Mouse (Mus musculus): ENCODE data around the gene Cycs. TPM values are rescaled to one million over a fixed set of nuclear protein-coding genes. Genes with fewer than 3 reads are reported as not detected.

The Cycs gene
- polyA plus RNA-seq, 1 experiment from 2014 or later, result 54.7 TPM

- Histone ChIP-seq H3K27ac (ENCODE audit: low read length) (no peak overlapping the region), H3K9me3 (ENCODE audit: control insufficient read depth, low read depth, low read length) (no peaks in the 10 kb centered on the region), H3K27me3 (ENCODE audit: control insufficient read depth, insufficient read depth, low read length) (no peaks in the 10 kb centered on the region), H3K4me1 (ENCODE audit: control insufficient read depth, insufficient read depth, low read length) (no peaks in the 10 kb centered on the region), H3K9ac (replicated peaks; ENCODE audit: low read depth, low read length) (no peak overlapping the region), H3K4me3 (ENCODE audit: low read depth, low read length) (no peak overlapping the region), H3K4me2 (replicated peaks; ENCODE audit: low read depth, low read length) (no peak overlapping the region), H3K36me3 (ENCODE audit: control insufficient read depth, insufficient read depth, low read length) (no peaks in the 10 kb centered on the region)
- ATAC-seq (ENCODE audit: insufficient number of reproducible peaks, insufficient read depth, low FRiP score, low read depth), result no peak
- 73% methylated on average over 7 of the region's 7 CpGs for WGBS
These were observed 44.7 kb downstream of the Cycs start for GRCm38 (mm10) chr6:50521532-50522135.

GRCm38 (mm10) chr6:50520139-50520538, 46.2 kb downstream of the Cycs start:
- Histone ChIP-seq H3K9ac (replicated peaks; ENCODE audit: low read depth, low read length) (no peak overlapping the region), H3K4me1 (ENCODE audit: control insufficient read depth, insufficient read depth, low read length) (no peaks in the 10 kb centered on the region), H3K4me2 (replicated peaks; ENCODE audit: low read depth, low read length) (no peak overlapping the region), H3K27me3 (ENCODE audit: control insufficient read depth, insufficient read depth, low read length) (no peaks in the 10 kb centered on the region), H3K9me3 (ENCODE audit: control insufficient read depth, low read depth, low read length) (no peaks in the 10 kb centered on the region), H3K4me3 (ENCODE audit: low read depth, low read length) (no peak overlapping the region), H3K36me3 (ENCODE audit: control insufficient read depth, insufficient read depth, low read length) (no peaks in the 10 kb centered on the region), H3K27ac (ENCODE audit: low read length) (no peak overlapping the region)
- ATAC-seq (ENCODE audit: insufficient number of reproducible peaks, insufficient read depth, low FRiP score, low read depth), result no peak
- WGBS, result 65% methylated on average over 5 of the region's 5 CpGs

GRCm38 (mm10) chr6:50518371-50518770, 48.0 kb downstream of the Cycs start:
- ATAC-seq (ENCODE audit: insufficient number of reproducible peaks, insufficient read depth, low FRiP score, low read depth), result no peak
- H3K27ac ChIP-seq (ENCODE audit: low read length), result no peak overlapping the region
- no peaks in the 10 kb centered on the region for H3K9me3 ChIP-seq (ENCODE audit: control insufficient read depth, low read depth, low read length)
- H3K4me2 ChIP-seq (replicated peaks; ENCODE audit: low read depth, low read length), result no peak overlapping the region
- no peak overlapping the region for H3K9ac ChIP-seq (replicated peaks; ENCODE audit: low read depth, low read length)
- no peaks in the 10 kb centered on the region for H3K4me1 ChIP-seq (ENCODE audit: control insufficient read depth, insufficient read depth, low read length)
- no peak overlapping the region for H3K4me3 ChIP-seq (ENCODE audit: low read depth, low read length)
- no peaks in the 10 kb centered on the region for H3K36me3 ChIP-seq (ENCODE audit: control insufficient read depth, insufficient read depth, low read length)
- 88% methylated on average over 5 of the region's 5 CpGs for WGBS
- H3K27me3 ChIP-seq (ENCODE audit: control insufficient read depth, insufficient read depth, low read length), result no peaks in the 10 kb centered on the region

Small RNAs within 50 kb of the gene (microRNA-seq; reads per million reads assigned to microRNA genes)
- not detected for gene Mir6371

Other genes with a start within 250 kb of the Cycs start
- gene Osbpl3, start 110.3 kb downstream of the Cycs start, polyA plus RNA-seq (2014; fragmentation: Nextera tagmentation; extraction: Ambion mirVana), result 13.3 and 16.7 TPM in 2 replicates
- gene 4921507P07Rik, start 30.1 kb upstream of the Cycs start, polyA plus RNA-seq (2014; fragmentation: Nextera tagmentation; extraction: Ambion mirVana), result 1.3 TPM in 2 replicates
- not detected in 2 replicates for gene Npvf, start 87.9 kb upstream of the Cycs start, polyA plus RNA-seq (2014; fragmentation: Nextera tagmentation; extraction: Ambion mirVana)